ENCODE assay signal across 8 mouse cellular contexts in genomic region chr19:45804593-45805368, GRCm38 (mm10). TPM values are rescaled to one million over a fixed set of nuclear protein-coding genes. Genes with fewer than 3 reads are reported as not detected.
DNase-seq lines count a peak whose midpoint lies in the region; ATAC-seq lines count a peak whose summit lies in the region.

No protein-coding gene starts in this region.

- H3K9ac ChIP-seq in kidney, embryonic 16.5 days (replicated peaks; ENCODE audit: low read length), result no peak overlapping the region
- H3K9ac ChIP-seq in forebrain, embryonic 16.5 days (replicated peaks; ENCODE audit: low read depth, low read length), result no peak overlapping the region

- peak; percentile 47; the same call in 1 of the 2 replicates for ATAC-seq in kidney, embryonic 16.5 days (ENCODE audit: low FRiP score, low TSS enrichment)
- ATAC-seq in forebrain, embryonic 16.5 days, result peak; percentile 52; the same call in 1 of the 2 replicates
- peak; percentile 87 for ATAC-seq in monocyte, adult 5-6 weeks (replicated peaks; ENCODE audit: insufficient number of reproducible peaks, low FRiP score, low TSS enrichment, poor library complexity, severe bottlenecking)

- no peak overlapping the region for H3K4me2 ChIP-seq in kidney, embryonic 16.5 days (replicated peaks; ENCODE audit: low read depth, low read length)
- H3K4me2 ChIP-seq in forebrain, embryonic 16.5 days (ENCODE audit: low read length), result no peak overlapping the region

- no peak overlapping the region for H3K4me3 ChIP-seq in kidney, embryonic 16.5 days (ENCODE audit: low read length)
- H3K4me3 ChIP-seq in forebrain, embryonic 16.5 days (replicated peaks; ENCODE audit: low read length), result no peak overlapping the region

- DNase-seq in kidney, adult 11 months, result no peak
- peak; percentile 70 for DNase-seq in R1 (ENCODE audit: low read depth, low spot score)
- DNase-seq in kidney, postnatal 25 days, result peak; percentile 24 to 46
- no peak for DNase-seq in yolk sac, embryonic 10.5 days (ENCODE audit: low spot score)
- DNase-seq in right cerebral cortex, adult 18-20 months, result no peak

- no peak overlapping the region for H3K27ac ChIP-seq in kidney, embryonic 16.5 days (ENCODE audit: low read length)
- no peak overlapping the region for H3K27ac ChIP-seq in forebrain, embryonic 16.5 days (ENCODE audit: low read length)

- H3K4me1 ChIP-seq in kidney, embryonic 16.5 days (ENCODE audit: insufficient read depth, low read length), result no peaks in the 10 kb centered on the region
- peaks cover 2% of the 10 kb centered on the region; the same call in 1 of the 2 replicates for H3K4me1 ChIP-seq in forebrain, embryonic 16.5 days (replicated peaks; ENCODE audit: control insufficient read depth, insufficient read depth, low read length)

- no peaks in the 10 kb centered on the region for H3K9me3 ChIP-seq in kidney, embryonic 16.5 days (ENCODE audit: low read length)
- H3K9me3 ChIP-seq in forebrain, embryonic 16.5 days (ENCODE audit: control insufficient read depth, low read length), result no peaks in the 10 kb centered on the region

- WGBS in kidney, embryonic 16.5 days, result 14% methylated on average over 12 of the region's 12 CpGs
- WGBS in forebrain, embryonic 16.5 days, result 28% methylated on average over 11 of the region's 12 CpGs

- no peaks in the 10 kb centered on the region for H3K36me3 ChIP-seq in kidney, embryonic 16.5 days (ENCODE audit: insufficient read depth, low read length)
- H3K36me3 ChIP-seq in forebrain, embryonic 16.5 days (ENCODE audit: control insufficient read depth, insufficient read depth), result no peaks in the 10 kb centered on the region

- H3K27me3 ChIP-seq in kidney, embryonic 16.5 days (ENCODE audit: insufficient read depth, low read length), result no peaks in the 10 kb centered on the region
- no peaks in the 10 kb centered on the region for H3K27me3 ChIP-seq in forebrain, embryonic 16.5 days (replicated peaks; ENCODE audit: control insufficient read depth, insufficient read depth, low read length)

RNA-seq across cellular contexts. Expression of gene Kcnip2, which starts 11.1 kb away (rescaled TPM):
- 2.0 and 2.3 TPM in 2 replicates for polyA plus RNA-seq in kidney, embryonic 16.5 days (2015; fragmentation: Nextera tagmentation; extraction: Ambion mirVana)
- polyA plus RNA-seq in forebrain, embryonic 16.5 days (2015; fragmentation: Nextera tagmentation; extraction: Ambion mirVana), result 12.3 and 14.6 TPM in 2 replicates
- not detected in 3 replicates for total RNA-seq in monocyte, adult 5-6 weeks (2017)

RNA-seq across cellular contexts. Expression of gene Mgea5, which starts 21.1 kb away (rescaled TPM):
- 42.9 and 52.3 TPM in 2 replicates for polyA plus RNA-seq in kidney, embryonic 16.5 days (2015; fragmentation: Nextera tagmentation; extraction: Ambion mirVana)
- 77.0 and 90.5 TPM in 2 replicates for polyA plus RNA-seq in forebrain, embryonic 16.5 days (2015; fragmentation: Nextera tagmentation; extraction: Ambion mirVana)
- 301 to 380 TPM (median 322 TPM) in 3 replicates for total RNA-seq in monocyte, adult 5-6 weeks (2017)

RNA-seq across cellular contexts. Expression of gene Npm3, which starts 55.4 kb away (rescaled TPM):
- polyA plus RNA-seq in kidney, embryonic 16.5 days (2015; fragmentation: Nextera tagmentation; extraction: Ambion mirVana), result 16.3 and 18.1 TPM in 2 replicates
- polyA plus RNA-seq in forebrain, embryonic 16.5 days (2015; fragmentation: Nextera tagmentation; extraction: Ambion mirVana), result 6.7 and 10.6 TPM in 2 replicates
- total RNA-seq in monocyte, adult 5-6 weeks (2017), result 33.8 to 73.5 TPM (median 54.3 TPM) in 3 replicates

Comparison
In these comparisons a context has a peak if more than half of its experiments do, and no peak if none do; other contexts are left out.
1. DNase-seq: peak in R1 (single experiment) and kidney, postnatal 25 days (2 of 2); none in kidney, adult 11 months (single experiment), yolk sac, embryonic 10.5 days (single experiment) and right cerebral cortex, adult 18-20 months (single experiment).
2. Peak in every context shown above with its lines, with median percentiles within 50 percentile points of each other: ATAC-seq.